Mouse (Mus musculus) thymus, postnatal 0 days (tissue): Measurements from ENCODE around the gene Amz1. TPM values are rescaled to one million over a fixed set of nuclear protein-coding genes. Genes with fewer than 3 reads are reported as not detected.
A peak's percentile ranks its signal among the peaks of the same experiment; 100 is the strongest.

Experiments used
- DNase-seq: peaks from one replicate; pipeline ENCODE4 v3.0.0-alpha.2; 2015; ENCODE audit warnings: low spot score
- polyA plus RNA-seq: library from polyadenylated mRNA; unstranded; fragments of >200 nt; fragmentation: Nextera tagmentation; extraction: Ambion mirVana; gene quantifications from 2 replicates; pipeline ENCODE4 v1.2.1, GENCODE M21; 2015

Amz1 gene
- polyA plus RNA-seq, 1 experiment from 2014 or later = 3.9 TPM

- no peak for DNase-seq
These were observed 1.8 kb upstream of the Amz1 start for GRCm38 (mm10) chr5:140722121-140722520.

- no peak for DNase-seq
These were observed 2.3 kb downstream of the Amz1 start for GRCm38 (mm10) chr5:140726062-140726839.

GRCm38 (mm10) chr5:140726946-140727740 is 3.2 kb downstream of the Amz1 start:
- no peak for DNase-seq

GRCm38 (mm10) chr5:140731040-140731797 is 7.3 kb downstream of the Amz1 start:
- no peak for DNase-seq

GRCm38 (mm10) chr5:140732195-140732594 is 8.3 kb downstream of the Amz1 start:
- DNase-seq = peak; percentile 35

GRCm38 (mm10) chr5:140733336-140733735 is 9.4 kb downstream of the Amz1 start:
- DNase-seq = no peak

- peak; percentile 40 for DNase-seq
These were observed 11.4 kb downstream of the Amz1 start for GRCm38 (mm10) chr5:140735297-140735696.

GRCm38 (mm10) chr5:140736166-140736565 is 12.2 kb downstream of the Amz1 start:
- peak; percentile 62 for DNase-seq

GRCm38 (mm10) chr5:140739813-140740212 is 15.9 kb downstream of the Amz1 start:
- no peak for DNase-seq

- no peak for DNase-seq
These were observed 17.1 kb downstream of the Amz1 start for GRCm38 (mm10) chr5:140741040-140741439.

- DNase-seq = peak; percentile 32
These were observed 17.9 kb downstream of the Amz1 start for GRCm38 (mm10) chr5:140741877-140742276.

GRCm38 (mm10) chr5:140743706-140744131 is 19.8 kb downstream of the Amz1 start:
- DNase-seq = no peak

GRCm38 (mm10) chr5:140748425-140748824 is 24.5 kb downstream of the Amz1 start:
- no peak for DNase-seq

- DNase-seq = peak; percentile 72
These were observed 25.3 kb downstream of the Amz1 start for GRCm38 (mm10) chr5:140749062-140749875.

GRCm38 (mm10) chr5:140750925-140751324 is 27.0 kb downstream of the Amz1 start:
- DNase-seq = peak; percentile 42

- DNase-seq = no peak
These were observed 28.1 kb downstream of the Amz1 start for GRCm38 (mm10) chr5:140752041-140752440.

GRCm38 (mm10) chr5:140752639-140753038 is 28.7 kb downstream of the Amz1 start:
- DNase-seq = no peak

GRCm38 (mm10) chr5:140753223-140753622 is 29.3 kb downstream of the Amz1 start:
- DNase-seq = no peak

- DNase-seq = no peak
These were observed 34.9 kb downstream of the Amz1 start for GRCm38 (mm10) chr5:140758864-140759263.

GRCm38 (mm10) chr5:140762540-140762939 is 38.6 kb downstream of the Amz1 start:
- no peak for DNase-seq
